Mouse (Mus musculus) CH12.LX (cell line): Measurements from ENCODE around the gene Rpl9-ps6. TPM values are rescaled to one million over a fixed set of nuclear protein-coding genes. Genes with fewer than 3 reads are reported as not detected.

Experiments
- DNase-seq: peaks from one replicate; pipeline ENCODE4 v3.0.0-alpha.2; 2013; ENCODE audit errors: extremely low read depth
- H3K27ac ChIP-seq: 2 replicates; pipeline ENCODE4 v1.5.1; 2012; ENCODE audit warnings: low read depth, mild to moderate bottlenecking, control low read depth, moderate library complexity; ENCODE audit not compliant: insufficient read depth
- H3K27me3 ChIP-seq: replicated peaks from 2 replicates; pipeline ENCODE3; 2012; ENCODE audit warnings: inconsistent platforms
- H3K36me3 ChIP-seq, 2 experiments: replicated peaks in 1 of 2; 2 replicates each; pipeline versions ENCODE3 to v1.6.1; 2012; ENCODE audit warnings: inconsistent platforms in 1 of 2, low read length in 1 of 2, mild to moderate bottlenecking in 1 of 2, mixed read lengths in 1 of 2, moderate library complexity in 1 of 2; ENCODE audit not compliant: control insufficient read depth in 1 of 2, insufficient read depth in 1 of 2
- H3K4me1 ChIP-seq, 2 experiments: 2 replicates each; pipeline ENCODE4 v1.6.1; 2012; ENCODE audit warnings: inconsistent platforms in 1 of 2, moderate library complexity in 1 of 2; ENCODE audit not compliant: insufficient read depth in 2 of 2, control insufficient read depth in 1 of 2
- H3K4me2 ChIP-seq: 2 replicates; pipeline ENCODE4 v1.6.1; 2012; ENCODE audit warnings: low read depth, mild to moderate bottlenecking, control low read depth; ENCODE audit not compliant: poor library complexity, insufficient read depth, severe bottlenecking
- H3K4me3 ChIP-seq, 3 experiments: fragments of 150-350 bp in 1 of 3; sonication (generic) in 1 of 3; replicated peaks in 1 of 3; 2 replicates each; pipeline versions ENCODE3 to v1.5.1; 2011 to 2012; ENCODE audit warnings: low read depth in 2 of 3, low read length in 2 of 3, mild to moderate bottlenecking in 2 of 3, moderate library complexity in 2 of 3, control low read depth in 1 of 3, improper control_type of control experiment in 1 of 3, inconsistent platforms in 1 of 3, mixed read lengths in 1 of 3; ENCODE audit not compliant: poor library complexity in 1 of 3
- H3K79me2 ChIP-seq: replicated peaks from 2 replicates; pipeline ENCODE4 v1.6.1; 2012; ENCODE audit warnings: mild to moderate bottlenecking, moderate library complexity; ENCODE audit not compliant: control insufficient read depth, poor library complexity, insufficient read depth, severe bottlenecking; ENCODE audit errors: extremely low read depth
- H3K9ac ChIP-seq: 2 replicates; pipeline ENCODE4 v1.6.1; 2012; ENCODE audit warnings: low read depth, mild to moderate bottlenecking, control low read depth, moderate library complexity; ENCODE audit not compliant: insufficient read depth
- H3K9me3 ChIP-seq: replicated peaks from 2 replicates; pipeline ENCODE3; 2012; ENCODE audit warnings: low read length, inconsistent platforms, mixed read lengths
- BHLHE40 ChIP-seq: IDR thresholded peaks from 2 replicates; pipeline ENCODE4 v1.6.1; 2011; ENCODE audit warnings: mild to moderate bottlenecking, low read depth, low read length, improper control_type of control experiment
- CHD2 ChIP-seq: IDR thresholded peaks from 2 replicates; pipeline ENCODE4 v1.6.1; 2011; ENCODE audit warnings: low read length, improper control_type of control experiment
- CTCF ChIP-seq, 2 experiments: IDR thresholded peaks in 1 of 2; conservative IDR thresholded peaks in 1 of 2; 2 replicates each; pipeline ENCODE4 v1.5.1; 2011 to 2012; ENCODE audit warnings: low read depth in 2 of 2, low read length in 2 of 2, improper control_type of control experiment in 1 of 2, inconsistent platforms in 1 of 2, mild to moderate bottlenecking in 1 of 2, moderate library complexity in 1 of 2
- ELF1 ChIP-seq: IDR thresholded peaks from 2 replicates; pipeline ENCODE4 v1.6.1; 2014; ENCODE audit warnings: low read depth, mild to moderate bottlenecking, inconsistent platforms, low read length, improper control_type of control experiment
- ETS1 ChIP-seq: conservative IDR thresholded peaks from 2 replicates; pipeline ENCODE4 v1.6.1; 2012; ENCODE audit warnings: low read depth, mild to moderate bottlenecking, inconsistent platforms, low read length, improper control_type of control experiment, moderate library complexity
- KAT2A ChIP-seq: IDR thresholded peaks from 2 replicates; pipeline ENCODE4 v1.6.1; 2012; ENCODE audit warnings: low read length, improper control_type of control experiment, inconsistent platforms; ENCODE audit not compliant: insufficient replicate concordance
- MAX ChIP-seq: IDR thresholded peaks from 2 replicates; pipeline ENCODE4 v1.6.1; 2011; ENCODE audit warnings: low read length, improper control_type of control experiment
- MEF2A ChIP-seq: IDR thresholded peaks from 2 replicates; pipeline ENCODE4 v1.6.1; 2014; ENCODE audit warnings: low read depth, mild to moderate bottlenecking, inconsistent platforms, low read length, improper control_type of control experiment, borderline replicate concordance
- MXI1 ChIP-seq: IDR thresholded peaks from 2 replicates; pipeline ENCODE4 v1.6.1; 2011; ENCODE audit warnings: mild to moderate bottlenecking, low read depth, low read length, improper control_type of control experiment
- MYC ChIP-seq: IDR thresholded peaks from 2 replicates; pipeline ENCODE4 v1.6.1; 2011; ENCODE audit warnings: low read depth, mild to moderate bottlenecking, improper control_type of control experiment, low read length
- NELFE ChIP-seq: IDR thresholded peaks from 2 replicates; pipeline ENCODE4 v1.6.1; 2011; ENCODE audit warnings: low read depth, low read length, improper control_type of control experiment
- NRF1 ChIP-seq: IDR thresholded peaks from 2 replicates; pipeline ENCODE4 v1.6.1; 2014; ENCODE audit warnings: low read depth, mild to moderate bottlenecking, inconsistent platforms, low read length, improper control_type of control experiment, moderate library complexity
- PAX5 ChIP-seq: IDR thresholded peaks from 2 replicates; pipeline ENCODE4 v1.6.1; 2012; ENCODE audit warnings: low read length, inconsistent platforms, mixed read lengths
- POLR2A ChIP-seq: IDR thresholded peaks from 2 replicates; pipeline ENCODE4 v1.6.1; 2011; ENCODE audit warnings: low read depth, mild to moderate bottlenecking, improper control_type of control experiment, low read length
- POLR2AphosphoS2 ChIP-seq: IDR thresholded peaks from 2 replicates; pipeline ENCODE4 v1.6.1; 2011; ENCODE audit warnings: low read depth, low read length, improper control_type of control experiment
- RAD21 ChIP-seq: IDR thresholded peaks from 2 replicates; pipeline ENCODE4 v1.6.1; 2011; ENCODE audit warnings: low read depth, mild to moderate bottlenecking, low read length, improper control_type of control experiment, moderate library complexity
- SIN3A ChIP-seq: IDR thresholded peaks from 2 replicates; pipeline ENCODE4 v1.6.1; 2012; ENCODE audit warnings: low read length, improper control_type of control experiment, inconsistent platforms
- TBP ChIP-seq: conservative IDR thresholded peaks from 2 replicates; pipeline ENCODE4 v1.6.1; 2011; ENCODE audit warnings: low read depth, low read length, improper control_type of control experiment
- TCF12 ChIP-seq: IDR thresholded peaks from 2 replicates; pipeline ENCODE4 v1.6.1; 2014; ENCODE audit warnings: low read depth, mild to moderate bottlenecking, inconsistent platforms, low read length, improper control_type of control experiment
- UBTF ChIP-seq: IDR thresholded peaks from 2 replicates; pipeline ENCODE4 v1.6.1; 2012; ENCODE audit warnings: low read depth, mild to moderate bottlenecking, inconsistent platforms, low read length, improper control_type of control experiment, moderate library complexity
- USF1 ChIP-seq: IDR thresholded peaks from 2 replicates; pipeline ENCODE4 v1.6.1; 2014; ENCODE audit warnings: low read depth, mild to moderate bottlenecking, inconsistent platforms, low read length, improper control_type of control experiment
- USF2 ChIP-seq: conservative IDR thresholded peaks from 2 replicates; pipeline ENCODE4 v1.6.1; 2011; ENCODE audit warnings: low read depth, low read length, improper control_type of control experiment
- ZC3H11A ChIP-seq: IDR thresholded peaks from 2 replicates; pipeline ENCODE4 v1.6.1; 2012; ENCODE audit warnings: low read depth, mild to moderate bottlenecking, inconsistent platforms, low read length, improper control_type of control experiment
- ZKSCAN1 ChIP-seq: IDR thresholded peaks from 2 replicates; pipeline ENCODE4 v1.6.1; 2012; ENCODE audit warnings: low read depth, inconsistent platforms, low read length, improper control_type of control experiment, borderline replicate concordance
- ZMIZ1 ChIP-seq: IDR thresholded peaks from 2 replicates; pipeline ENCODE4 v1.6.1; 2012; ENCODE audit warnings: low read depth, mild to moderate bottlenecking, inconsistent platforms, low read length, improper control_type of control experiment
- ZNF384 ChIP-seq: IDR thresholded peaks from 2 replicates; pipeline ENCODE4 v1.6.1; 2012; ENCODE audit warnings: low read depth, low read length, improper control_type of control experiment, inconsistent platforms
- dilution Hi-C: fragments of 300-500 bp; cut with MboI; formaldehyde crosslinking; loops from 2 replicates; pipeline ENCODE4 v1.14.3; 2020; ENCODE audit warnings: low sequenced_read_pairs; ENCODE audit not compliant: extremely low pct_unique_long_range_greater_than_20kb, extremely low pct_ligation_motif_present
- in situ Hi-C: fragments of 300-500 bp; cut with MboI; formaldehyde crosslinking; loops from 3 replicates; pipeline ENCODE4 v1.14.3; 2019; ENCODE audit warnings: low sequenced_read_pairs, low pct_ligation_motif_present, low pct_unique_long_range_greater_than_20kb, mixed read lengths
- polyA plus RNA-seq: library from polyadenylated mRNA; unstranded; fragments of >175 nt; gene quantifications from 2 replicates; pipeline ENCODE4 v1.2.1, GENCODE M21; 2012; ENCODE audit warnings: low read depth; ENCODE audit not compliant: insufficient read length
- total RNA-seq, 2 experiments: library from RNA; depleted of rRNA; stranded (reverse); fragments of 300-350 nt in 1 of 2; fragments of >200 nt in 1 of 2; gene quantifications; 2 replicates each; pipeline ENCODE4 v1.2.3; 2012 to 2014

The Rpl9-ps6 gene
- total and polyA plus RNA-seq, 3 experiments = 145 to 843 (median 149) TPM

GRCm38 (mm10) chr19:32510962-32511361 is 44.6 kb upstream of the Rpl9-ps6 start:
- in situ Hi-C loops = no loop called here
- peaks cover 4% of the 10 kb centered on the region for H3K79me2 ChIP-seq
- TF ChIP-seq POLR2A (no peak), RAD21 (no peak), ZKSCAN1 (no peak), POLR2AphosphoS2 (no peak), UBTF (no peak), MYC (no peak), NRF1 (no peak), ELF1 (no peak), ZC3H11A (no peak), ZNF384 (no peak), TBP (no peak), BHLHE40 (no peak), KAT2A (no peak), MXI1 (no peak), TCF12 (no peak)
- no peaks in the 10 kb centered on the region for H3K27me3 ChIP-seq
- no peak overlapping the region for H3K27ac ChIP-seq
- dilution Hi-C loops = no loop called here
- peaks cover 41 to 90% of the 10 kb centered on the region in 2 experiments for H3K36me3 ChIP-seq
- H3K9ac ChIP-seq = no peak overlapping the region
- no peak overlapping the region for H3K4me3 ChIP-seq
- peaks cover 8% of the 10 kb centered on the region for H3K9me3 ChIP-seq
- H3K4me1 ChIP-seq = peaks cover 0 to 7% of the 10 kb centered on the region in 2 experiments; a peak in 1 of 4 replicates
- no peak overlapping the region for H3K4me2 ChIP-seq
- DNase-seq = no peak

DNA sequence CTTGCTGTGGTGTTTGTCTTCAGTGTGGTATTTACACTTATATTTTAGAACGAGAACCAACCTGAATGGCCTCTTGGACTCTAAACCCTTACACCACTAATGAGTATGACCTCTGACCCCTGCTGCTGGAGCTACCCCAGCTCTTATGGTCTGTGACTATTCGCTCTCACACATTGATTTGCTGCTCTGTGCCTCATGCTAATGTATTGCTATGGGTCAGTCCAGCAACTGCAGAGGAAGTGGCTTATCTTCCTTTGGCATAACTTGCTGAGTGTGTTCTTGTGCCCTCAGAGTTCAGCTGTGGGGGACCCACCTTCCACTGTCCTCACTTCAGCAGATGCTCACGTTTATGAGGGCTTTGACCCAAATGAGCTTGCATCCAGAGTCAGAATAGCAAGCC is 43.9 kb upstream of the Rpl9-ps6 start:
- Histone ChIP-seq H3K36me3 (peaks cover 46 to 90% of the 10 kb centered on the region in 2 experiments), H3K4me2 (no peak overlapping the region), H3K79me2 (peaks cover 4% of the 10 kb centered on the region), H3K9me3 (peaks cover 8% of the 10 kb centered on the region), H3K27ac (no peak overlapping the region), H3K27me3 (no peaks in the 10 kb centered on the region), H3K4me3 (no peak overlapping the region), H3K9ac (no peak overlapping the region), H3K4me1 (peaks cover 0 to 13% of the 10 kb centered on the region in 2 experiments; a peak in 1 of 4 replicates)
- TF ChIP-seq ETS1 = no peak
- TF ChIP-seq CHD2 = no peak
- TF ChIP-seq MYC = no peak
- TF ChIP-seq ZMIZ1 = no peak
- TF ChIP-seq SIN3A = no peak
- TF ChIP-seq USF1 = no peak
- no peak for TF ChIP-seq RAD21
- no peak for TF ChIP-seq MEF2A
- no peak for TF ChIP-seq MAX
- TF ChIP-seq NRF1 = no peak
- TF ChIP-seq NELFE = no peak
- TF ChIP-seq USF2 = no peak
- TF ChIP-seq POLR2AphosphoS2 = no peak
- no peak for TF ChIP-seq CTCF (conservative IDR thresholded peaks at IDR 0.05 in 1 of 2, IDR thresholded peaks at IDR 0.05 in 1 of 2; ENCODE audit: low read depth in 2 of 2, low read length in 2 of 2)
- no peak for TF ChIP-seq BHLHE40
- no peak for TF ChIP-seq PAX5
- in situ Hi-C loops = no loop called here
- no peak for DNase-seq
- dilution Hi-C loops = no loop called here
